In genomic region chr16:4404933-4405761, GRCm38 (mm10) we compare ENCODE assay signal across 11 mouse cellular contexts. TPM values are rescaled to one million over a fixed set of nuclear protein-coding genes. Genes with fewer than 3 reads are reported as not detected.
A peak's percentile ranks its signal among the peaks of the same experiment; 100 is the strongest.
DNase-seq lines count a peak whose midpoint lies in the region; ATAC-seq and TF ChIP-seq lines count a peak whose summit lies in the region.
"Had no signal": no experiment of that assay in that cellular context is flagged by ENCODE, and none has a peak within 500 bp of the region (broad histone marks: within the 10 kb centered on the region; RNA-seq: fewer than 3 reads in every experiment).

No protein-coding gene starts in this region.

- DNase-seq in adrenal gland, postnatal 14 days = peak; percentile 46
- no peak for DNase-seq in adrenal gland, adult 8-10 months
- DNase-seq in liver, embryonic 14.5 days (ENCODE audit: low read depth in 3 of 3, low spot score in 3 of 3) = no peak
- DNase-seq in liver, embryonic 11.5 days (ENCODE audit: low spot score) = no peak
- peak; percentile 64 for DNase-seq in kidney, adult 9 months
- DNase-seq in stomach, postnatal 0 days (ENCODE audit: low spot score) = peak; percentile 36
- DNase-seq in thymus, postnatal 36 days = no peak

- 50% methylated on average over 8 of the region's 8 CpGs for WGBS in liver, embryonic 14.5 days (ENCODE audit: insufficient replicate concordance)
- 62% methylated on average over 8 of the region's 8 CpGs for WGBS in liver, embryonic 11.5 days
- WGBS in stomach, postnatal 0 days = 37% methylated on average over 8 of the region's 8 CpGs

- H3K27ac ChIP-seq in liver, embryonic 14.5 days = no peak overlapping the region
- H3K27ac ChIP-seq in liver, embryonic 11.5 days (ENCODE audit: low read depth, low read length) = no peak overlapping the region; the same call in 1 of the 2 replicates
- H3K27ac ChIP-seq in stomach, postnatal 0 days (replicated peaks) = peak overlapping the region; percentile 31
- H3K27ac ChIP-seq: embryonic facial prominence, embryonic 13.5 days; neural tube, embryonic 12.5 days had no signal

- TF ChIP-seq CTCF in liver, embryonic 14.5 days (IDR thresholded peaks at IDR 0.05; ENCODE audit: low read depth) = no peak
- no peak for TF ChIP-seq CTCF in stomach, postnatal 0 days (IDR thresholded peaks at IDR 0.05; ENCODE audit: low read depth)

- no peaks in the 10 kb centered on the region for H3K27me3 ChIP-seq in liver, embryonic 14.5 days (ENCODE audit: control insufficient read depth, insufficient read depth, low read length)
- H3K27me3 ChIP-seq in liver, embryonic 11.5 days (replicated peaks; ENCODE audit: control insufficient read depth, insufficient read depth, low read length) = no peaks in the 10 kb centered on the region
- H3K27me3 ChIP-seq in stomach, postnatal 0 days (ENCODE audit: control insufficient read depth, insufficient read depth, low read length) = no peaks in the 10 kb centered on the region
- H3K27me3 ChIP-seq: embryonic facial prominence, embryonic 13.5 days; neural tube, embryonic 12.5 days had no signal

- H3K9me3 ChIP-seq in liver, embryonic 14.5 days (ENCODE audit: control insufficient read depth, low read length) = no peaks in the 10 kb centered on the region
- no peaks in the 10 kb centered on the region for H3K9me3 ChIP-seq in liver, embryonic 11.5 days (ENCODE audit: control insufficient read depth, low read length)
- H3K9me3 ChIP-seq in stomach, postnatal 0 days (ENCODE audit: control insufficient read depth, low read length) = no peaks in the 10 kb centered on the region
- H3K9me3 ChIP-seq: embryonic facial prominence, embryonic 13.5 days; neural tube, embryonic 12.5 days had no signal

- peaks cover 9 to 22% of the 10 kb centered on the region in 2 experiments for H3K4me1 ChIP-seq in liver, embryonic 14.5 days (replicated peaks; ENCODE audit: control insufficient read depth in 2 of 2, insufficient read depth in 2 of 2, low read length in 1 of 2)
- peaks cover 21% of the 10 kb centered on the region for H3K4me1 ChIP-seq in liver, embryonic 11.5 days (replicated peaks; ENCODE audit: control insufficient read depth, insufficient read depth, low read length)
- no peaks in the 10 kb centered on the region for H3K4me1 ChIP-seq in stomach, postnatal 0 days (replicated peaks; ENCODE audit: control insufficient read depth, insufficient read depth)
- H3K4me1 ChIP-seq: neural tube, embryonic 12.5 days had no signal

- H3K4me2 ChIP-seq in liver, embryonic 14.5 days (ENCODE audit: low read depth) = peak overlapping the region; percentile 4; the same call in 1 of the 2 replicates
- H3K4me2 ChIP-seq in liver, embryonic 11.5 days = no peak overlapping the region
- no peak overlapping the region for H3K4me2 ChIP-seq in stomach, postnatal 0 days (replicated peaks; ENCODE audit: low read depth)
- H3K4me2 ChIP-seq: embryonic facial prominence, embryonic 13.5 days; neural tube, embryonic 12.5 days had no signal

- ATAC-seq in liver, embryonic 14.5 days (ENCODE audit: insufficient read depth) = peak; percentile 37; the same call in 1 of the 2 replicates
- no peak for ATAC-seq in liver, embryonic 11.5 days (replicated peaks; ENCODE audit: low FRiP score)
- peak; percentile 91 for ATAC-seq in stomach, postnatal 0 days (ENCODE audit: low FRiP score, low TSS enrichment)
- no peak for ATAC-seq in CD4-positive, CD25-positive, alpha-beta regulatory T cell, adult 4 months
- ATAC-seq: hindbrain, embryonic 16.5 days had no signal

- H3K9ac ChIP-seq in liver, embryonic 14.5 days (replicated peaks) = no peak overlapping the region
- no peak overlapping the region for H3K9ac ChIP-seq in liver, embryonic 11.5 days (ENCODE audit: low read depth, low read length)
- no peak overlapping the region for H3K9ac ChIP-seq in stomach, postnatal 0 days (ENCODE audit: low read length)
- H3K9ac ChIP-seq: embryonic facial prominence, embryonic 13.5 days; neural tube, embryonic 12.5 days had no signal

- TF ChIP-seq EP300 in liver, embryonic 14.5 days (IDR thresholded peaks at IDR 0.05; ENCODE audit: low read depth) = no peak
- TF ChIP-seq EP300 in stomach, postnatal 0 days (optimal IDR thresholded peaks at IDR 0.05) = no peak

- H3K36me3 ChIP-seq in liver, embryonic 14.5 days (replicated peaks; ENCODE audit: control insufficient read depth, insufficient read depth, low read depth) = no peaks in the 10 kb centered on the region
- no peaks in the 10 kb centered on the region for H3K36me3 ChIP-seq in liver, embryonic 11.5 days (ENCODE audit: control insufficient read depth, insufficient read depth, low read length)
- 0 out of 2 replicates have a peak, but pooled peaks cover 2% of the 10 kb centered on the region for H3K36me3 ChIP-seq in stomach, postnatal 0 days (ENCODE audit: control insufficient read depth, insufficient read depth, low read length)
- H3K36me3 ChIP-seq: embryonic facial prominence, embryonic 13.5 days; neural tube, embryonic 12.5 days had no signal

- no peak overlapping the region for H3K4me3 ChIP-seq in liver, embryonic 14.5 days (ENCODE audit: insufficient read depth in 1 of 2, low read depth in 2 of 2, low read length in 2 of 2)
- no peak overlapping the region for H3K4me3 ChIP-seq in liver, embryonic 11.5 days (ENCODE audit: low read depth, low read length)
- no peak overlapping the region for H3K4me3 ChIP-seq in stomach, postnatal 0 days (ENCODE audit: low read depth, low read length)
- H3K4me3 ChIP-seq: embryonic facial prominence, embryonic 13.5 days; neural tube, embryonic 12.5 days had no signal

RNA-seq across cellular contexts. Expression of gene Adcy9, which starts 15.2 kb away (rescaled TPM):
- 36.1 and 38.7 TPM in 2 replicates for total RNA-seq in adrenal gland, postnatal 14 days (2021)
- 10 to 100 TPM; 62.8 to 84.2 (median 72.6) TPM for total RNA-seq in adrenal gland, adult 8-10 months (2022)
- polyA plus RNA-seq in liver, embryonic 14.5 days (2012; rRNA removed) = 0.78 and 0.81 TPM in 2 replicates
- polyA plus RNA-seq in liver, embryonic 14.5 days (2014; fragmentation: Nextera tagmentation; extraction: Ambion mirVana) = 0.62 and 0.65 TPM in 2 replicates
- 1.6 and 2.1 TPM in 2 replicates for polyA plus RNA-seq in liver, embryonic 11.5 days (2014; fragmentation: Nextera tagmentation; extraction: Ambion mirVana)
- polyA plus RNA-seq in stomach, postnatal 0 days (2015; fragmentation: Nextera tagmentation; extraction: Ambion mirVana) = 1.2 and 1.3 TPM in 2 replicates
- polyA plus RNA-seq in CD4-positive, CD25-positive, alpha-beta regulatory T cell, adult 4 months (2017; shearing (Covaris generic)) = under 1 TPM; 0.52 to 0.70 TPM

Comparison
In these comparisons a context has a peak if more than half of its experiments do, and no peak if none do; other contexts are left out.
1. DNase-seq: peak in adrenal gland, postnatal 14 days (single experiment), kidney, adult 9 months (single experiment) and stomach, postnatal 0 days (single experiment); none in adrenal gland, adult 8-10 months (single experiment), liver, embryonic 14.5 days (0 of 3), liver, embryonic 11.5 days (single experiment) and thymus, postnatal 36 days (0 of 2).
2. ATAC-seq: peak in liver, embryonic 14.5 days (single experiment) and stomach, postnatal 0 days (single experiment); none in liver, embryonic 11.5 days (single experiment) and CD4-positive, CD25-positive, alpha-beta regulatory T cell, adult 4 months (single experiment).